8 mouse cellular contexts compared by ENCODE assay signal in genomic region chr2:131351471-131351870, GRCm38 (mm10). TPM values are rescaled to one million over a fixed set of nuclear protein-coding genes. Genes with fewer than 3 reads are reported as not detected.
DNase-seq lines count a peak whose midpoint lies in the region; ATAC-seq lines count a peak whose summit lies in the region.

No protein-coding gene starts in this region.

- H3K9ac ChIP-seq in heart, embryonic 15.5 days: 0 out of 2 replicates have a peak overlapping the region, but pooled peaks have one; percentile 92
- peak overlapping the region; percentile 89; the same call in 1 of the 2 replicates for H3K9ac ChIP-seq in intestine, embryonic 14.5 days (ENCODE audit: low read length)

- H3K36me3 ChIP-seq in heart, embryonic 15.5 days: no peaks in the 10 kb centered on the region
- no peaks in the 10 kb centered on the region for H3K36me3 ChIP-seq in intestine, embryonic 14.5 days (ENCODE audit: control insufficient read depth, insufficient read depth, low read length)

- H3K4me2 ChIP-seq in heart, embryonic 15.5 days: peak overlapping the region; percentile 89
- H3K4me2 ChIP-seq in intestine, embryonic 14.5 days (ENCODE audit: low read length): peak overlapping the region; percentile 96

- 26% methylated on average over 10 of the region's 10 CpGs for WGBS in heart, embryonic 15.5 days
- 16% methylated on average over 10 of the region's 10 CpGs for WGBS in intestine, embryonic 14.5 days

- intact Hi-C loops in left cerebral cortex, postnatal 4 days (cut with DNase I): no loop called here

- H3K27ac ChIP-seq in heart, embryonic 15.5 days: no peak overlapping the region
- no peak overlapping the region for H3K27ac ChIP-seq in intestine, embryonic 14.5 days (ENCODE audit: low read depth)

- H3K9me3 ChIP-seq in heart, embryonic 15.5 days (replicated peaks): no peaks in the 10 kb centered on the region
- H3K9me3 ChIP-seq in intestine, embryonic 14.5 days (ENCODE audit: control insufficient read depth, low read length): no peaks in the 10 kb centered on the region

- H3K4me3 ChIP-seq in heart, embryonic 15.5 days: peak overlapping the region; percentile 85
- H3K4me3 ChIP-seq in intestine, embryonic 14.5 days (ENCODE audit: low read depth, low read length): peak overlapping the region; percentile 89

- no peak for ATAC-seq in heart, embryonic 15.5 days (replicated peaks; ENCODE audit: insufficient number of reproducible peaks, insufficient read depth, low FRiP score, low read depth)
- no peak for ATAC-seq in intestine, embryonic 14.5 days (replicated peaks; ENCODE audit: low FRiP score, low TSS enrichment, low read depth)

- H3K4me1 ChIP-seq in heart, embryonic 15.5 days (replicated peaks): peaks cover 20% of the 10 kb centered on the region
- peaks cover 7% of the 10 kb centered on the region for H3K4me1 ChIP-seq in intestine, embryonic 14.5 days (replicated peaks; ENCODE audit: control insufficient read depth, insufficient read depth, low read length)

- H3K27me3 ChIP-seq in heart, embryonic 15.5 days: no peaks in the 10 kb centered on the region
- no peaks in the 10 kb centered on the region for H3K27me3 ChIP-seq in intestine, embryonic 14.5 days (replicated peaks; ENCODE audit: control insufficient read depth, insufficient read depth, low read length)

- no peak for DNase-seq in heart, adult 9 months (ENCODE audit: low spot score in 2 of 2)
- peak; percentile 5 for DNase-seq in embryo, embryonic 11 days
- DNase-seq in intestine, embryonic 14.5 days (ENCODE audit: low spot score): no peak
- peak; percentile 17 for DNase-seq in neural tube, embryonic 10.5 days (ENCODE audit: extremely low spot score, low spot score)
- DNase-seq in layer of hippocampus, adult 8-10 months (ENCODE audit: low spot score in 2 of 2): no peak
- no peak for DNase-seq in left cerebral cortex, postnatal 4 days
- no peak for DNase-seq in layer of hippocampus, postnatal 10 days (ENCODE audit: low spot score in 2 of 2)

RNA-seq across cellular contexts. Expression of gene Rnf24, which starts 1.2 kb away (rescaled TPM):
- polyA plus RNA-seq in heart, embryonic 15.5 days (2015; fragmentation: Nextera tagmentation; extraction: Ambion mirVana): 2.0 and 2.3 TPM in 2 replicates
- polyA plus RNA-seq in intestine, embryonic 14.5 days (2014; fragmentation: Nextera tagmentation; extraction: Ambion mirVana): 2.7 and 3.0 TPM in 2 replicates
- total RNA-seq in layer of hippocampus, adult 8-10 months (2022): 10 to 100 TPM; 26.5 to 30.2 (median 28.2) TPM
- total RNA-seq in left cerebral cortex, postnatal 4 days (2021): 10 to 100 TPM; 41.1 to 42.8 TPM
- 10 to 100 TPM; 29.8 to 30.8 TPM for total RNA-seq in layer of hippocampus, postnatal 10 days (2021)

Comparison
In these comparisons a context has a peak if more than half of its experiments do, and no peak if none do; other contexts are left out.
1. DNase-seq: peak in embryo, embryonic 11 days (single experiment) and neural tube, embryonic 10.5 days (single experiment); none in heart, adult 9 months (0 of 2), intestine, embryonic 14.5 days (single experiment), layer of hippocampus, adult 8-10 months (0 of 2), left cerebral cortex, postnatal 4 days (single experiment) and layer of hippocampus, postnatal 10 days (0 of 2).